Mouse (Mus musculus) MEL-GATA-1-ER (cell line): ENCODE measurements around the gene Tent4a.
A peak's percentile ranks its signal among the peaks of the same experiment; 100 is the strongest.

Experiments
- DNase-seq: peaks from one replicate; pipeline ENCODE4 v3.0.0-alpha.2; 2012; ENCODE audit warnings: low read depth; ENCODE audit errors: extremely low read depth

Tent4a gene

GRCm38 (mm10) chr13:69523444-69524157, 10.8 kb downstream of the Tent4a start:
- DNase-seq = no peak

- DNase-seq = no peak
Measured at GRCm38 (mm10) chr13:69522161-69522791, 12.1 kb downstream of the Tent4a start.

- DNase-seq = no peak
Measured at GRCm38 (mm10) chr13:69519137-69519536, 15.3 kb downstream of the Tent4a start.

- no peak for DNase-seq
Measured at GRCm38 (mm10) chr13:69517445-69517844, 17.0 kb downstream of the Tent4a start.

GRCm38 (mm10) chr13:69515091-69515490, 19.3 kb downstream of the Tent4a start:
- DNase-seq = no peak

GRCm38 (mm10) chr13:69509391-69510244, 24.8 kb downstream of the Tent4a start:
- no peak for DNase-seq

- DNase-seq = no peak
Measured at GRCm38 (mm10) chr13:69507666-69508065, 26.8 kb downstream of the Tent4a start.

GRCm38 (mm10) chr13:69506341-69507086, 27.9 kb downstream of the Tent4a start:
- peak; percentile 50 for DNase-seq

- no peak for DNase-seq
Measured at GRCm38 (mm10) chr13:69502863-69503262, 31.6 kb downstream of the Tent4a start.

- no peak for DNase-seq
Measured at GRCm38 (mm10) chr13:69502157-69502750, 32.2 kb downstream of the Tent4a start.

GRCm38 (mm10) chr13:69498276-69498675, 36.1 kb downstream of the Tent4a start:
- no peak for DNase-seq

- peak; percentile 49 for DNase-seq
Measured at GRCm38 (mm10) chr13:69492876-69493463, 41.4 kb downstream of the Tent4a start.

- DNase-seq = no peak
Measured at GRCm38 (mm10) chr13:69489777-69490176, 44.6 kb downstream of the Tent4a start.

- DNase-seq = no peak
Measured at GRCm38 (mm10) chr13:69488565-69489255, 45.7 kb downstream of the Tent4a start.

GRCm38 (mm10) chr13:69487611-69488275, 46.7 kb downstream of the Tent4a start:
- DNase-seq = no peak

- DNase-seq = no peak
Measured at GRCm38 (mm10) chr13:69487108-69487507, 47.3 kb downstream of the Tent4a start.

- DNase-seq = no peak
Measured at GRCm38 (mm10) chr13:69485833-69486232, 48.6 kb downstream of the Tent4a start.

GRCm38 (mm10) chr13:69485326-69485725, 49.1 kb downstream of the Tent4a start:
- no peak for DNase-seq

GRCm38 (mm10) chr13:69482751-69483150, 51.7 kb downstream of the Tent4a start:
- DNase-seq = no peak
